Mouse (Mus musculus) lung, embryonic 15.5 days (tissue): ENCODE results near the gene Cgnl1. TPM values are rescaled to one million over a fixed set of nuclear protein-coding genes. Genes with fewer than 3 reads are reported as not detected.

Source experiments
- ATAC-seq: fragments of 200-750 bp; cut with Nextera tagmentation; 2 replicates; pipeline ENCODE4 v1.8.0; 2017; ENCODE audit warnings: moderate number of reproducible peaks, borderline replicate concordance; ENCODE audit not compliant: low FRiP score, low TSS enrichment; ENCODE audit errors: extremely low read depth
- H3K27ac ChIP-seq: fragments of 300-500 bp; sonication (generic); 2 replicates; pipeline ENCODE4 v1.5.1; 2015; ENCODE audit warnings: moderate library complexity, mild to moderate bottlenecking, inconsistent platforms
- H3K27me3 ChIP-seq: fragments of 300-500 bp; sonication (generic); 2 replicates; pipeline ENCODE4 v1.6.1; 2015; ENCODE audit warnings: inconsistent platforms
- H3K36me3 ChIP-seq: fragments of 300-500 bp; sonication (generic); 2 replicates; pipeline ENCODE4 v1.6.1; 2015; ENCODE audit warnings: inconsistent platforms
- H3K4me1 ChIP-seq: fragments of 300-500 bp; sonication (generic); 2 replicates; pipeline ENCODE4 v1.6.1; 2015; ENCODE audit warnings: inconsistent platforms
- H3K4me2 ChIP-seq: fragments of 300-500 bp; sonication (generic); 2 replicates; pipeline ENCODE4 v1.6.1; 2015; ENCODE audit warnings: inconsistent platforms, mild to moderate bottlenecking, moderate library complexity
- H3K4me3 ChIP-seq: fragments of 300-500 bp; sonication (generic); 2 replicates; pipeline ENCODE4 v1.5.1; 2015; ENCODE audit warnings: mild to moderate bottlenecking, inconsistent platforms
- H3K9ac ChIP-seq: fragments of 300-500 bp; sonication (generic); 2 replicates; pipeline ENCODE4 v1.6.1; 2015; ENCODE audit warnings: inconsistent platforms
- H3K9me3 ChIP-seq: fragments of 300-500 bp; sonication (generic); 2 replicates; pipeline ENCODE4 v1.6.1; 2016; ENCODE audit warnings: inconsistent platforms
- WGBS: fragments of 180-500 bp; shearing (Covaris S2); methylation state at CpG from one replicate; pipeline ENCODE4 v1.1.7; 2015; 5-methylcytosine and 5-hydroxymethylcytosine counted together
- polyA plus RNA-seq: library from polyadenylated mRNA; unstranded; fragments of >200 nt; fragmentation: Nextera tagmentation; extraction: Ambion mirVana; gene quantifications from 2 replicates; pipeline ENCODE4 v1.2.1, GENCODE M21; 2015

Cgnl1 gene
- polyA plus RNA-seq, 1 experiment from 2014 or later = 20.2 TPM

DNA sequence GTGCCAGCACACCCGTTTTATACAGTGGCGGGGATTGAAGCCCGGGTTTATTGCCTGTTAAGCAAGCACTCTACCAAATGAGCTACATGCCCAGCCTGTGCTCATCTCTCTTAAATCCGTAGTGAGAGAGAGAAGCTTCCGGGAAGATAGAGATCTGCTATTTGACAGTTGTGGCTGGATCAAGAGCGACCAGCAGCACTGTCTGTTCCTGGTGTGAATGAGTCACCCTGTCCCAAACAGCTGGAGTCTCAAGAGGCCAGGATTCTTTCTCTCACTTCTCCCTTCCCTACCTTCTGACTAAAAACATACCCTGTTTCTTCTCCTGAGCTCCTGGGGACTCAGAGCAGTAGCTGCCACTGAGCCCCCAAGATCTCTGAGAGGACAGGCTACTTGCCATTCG, 63.4 kb downstream of the Cgnl1 start:
- 81% methylated on average over 7 of the region's 7 CpGs for WGBS
- H3K27me3 ChIP-seq = no peaks in the 10 kb centered on the region
- H3K27ac ChIP-seq = no peak overlapping the region
- no peak overlapping the region for H3K4me3 ChIP-seq
- no peaks in the 10 kb centered on the region for H3K9me3 ChIP-seq
- H3K36me3 ChIP-seq = peaks cover 8% of the 10 kb centered on the region; the same call in 1 of the 2 replicates
- no peak overlapping the region for H3K4me2 ChIP-seq
- no peak for ATAC-seq
- H3K9ac ChIP-seq = no peak overlapping the region
- H3K4me1 ChIP-seq = peaks cover 13% of the 10 kb centered on the region

DNA sequence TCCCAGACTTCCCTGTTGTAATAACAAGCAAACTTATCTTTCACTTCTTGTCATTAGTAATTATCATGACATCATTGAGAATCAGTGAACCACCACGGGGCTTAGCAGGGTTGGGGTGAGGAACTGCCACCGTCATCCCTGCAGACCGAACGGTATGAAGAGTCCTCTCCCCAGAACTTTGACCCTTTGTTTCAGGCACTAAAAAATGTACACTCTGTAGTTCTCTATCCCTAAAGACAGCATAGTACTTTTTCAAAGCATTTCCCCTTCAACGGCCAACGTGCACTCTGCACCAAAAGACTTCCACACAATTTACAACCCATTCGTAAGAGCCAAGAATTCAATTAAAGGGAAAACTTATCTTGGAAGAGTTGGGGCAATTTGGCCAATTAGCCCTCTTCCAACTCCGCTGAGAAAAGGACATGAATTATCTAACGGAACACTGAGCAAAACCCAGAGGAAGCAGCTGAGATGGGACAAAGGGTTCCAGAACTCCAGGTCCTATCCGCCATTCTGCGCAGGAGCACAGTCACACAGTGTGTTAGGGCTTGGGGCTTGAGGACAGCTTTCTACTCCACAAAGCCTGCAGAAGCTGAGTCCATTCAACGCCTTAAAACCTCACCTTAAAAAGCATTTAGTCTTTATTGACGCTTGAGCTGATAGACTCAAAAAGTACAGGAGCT, 66.9 kb downstream of the Cgnl1 start:
- peaks cover 8% of the 10 kb centered on the region; the same call in 1 of the 2 replicates for H3K36me3 ChIP-seq
- H3K4me3 ChIP-seq = no peak overlapping the region
- no peaks in the 10 kb centered on the region for H3K9me3 ChIP-seq
- ATAC-seq = no peak
- H3K27ac ChIP-seq = no peak overlapping the region
- H3K4me2 ChIP-seq = no peak overlapping the region
- 77% methylated on average over 13 of the region's 13 CpGs for WGBS
- no peak overlapping the region for H3K9ac ChIP-seq
- H3K4me1 ChIP-seq = peaks cover 4% of the 10 kb centered on the region; the same call in 1 of the 2 replicates
- no peaks in the 10 kb centered on the region for H3K27me3 ChIP-seq

GRCm38 (mm10) chr9:71699087-71699486, 72.3 kb downstream of the Cgnl1 start:
- ATAC-seq = no peak
- H3K9ac ChIP-seq = no peak overlapping the region

GRCm38 (mm10) chr9:71698116-71698515, 73.3 kb downstream of the Cgnl1 start:
- no peak overlapping the region for H3K4me2 ChIP-seq
- no peaks in the 10 kb centered on the region for H3K36me3 ChIP-seq
- H3K27ac ChIP-seq = no peak overlapping the region
- WGBS = 79% methylated on average over 3 of the region's 3 CpGs
- no peak for ATAC-seq
- H3K4me1 ChIP-seq = peaks cover 15% of the 10 kb centered on the region
- no peak overlapping the region for H3K9ac ChIP-seq
- no peaks in the 10 kb centered on the region for H3K27me3 ChIP-seq
- no peaks in the 10 kb centered on the region for H3K9me3 ChIP-seq
- no peak overlapping the region for H3K4me3 ChIP-seq

More at GRCm38 (mm10) chr9:71699087-71699486, 72.3 kb downstream of the Cgnl1 start:
- Histone ChIP-seq H3K9me3 (no peaks in the 10 kb centered on the region), H3K27ac (no peak overlapping the region), H3K4me1 (peaks cover 11% of the 10 kb centered on the region), H3K36me3 (no peaks in the 10 kb centered on the region), H3K4me3 (no peak overlapping the region), H3K27me3 (no peaks in the 10 kb centered on the region), H3K4me2 (no peak overlapping the region)
- 83% methylated on average over 5 of the region's 5 CpGs for WGBS

DNA sequence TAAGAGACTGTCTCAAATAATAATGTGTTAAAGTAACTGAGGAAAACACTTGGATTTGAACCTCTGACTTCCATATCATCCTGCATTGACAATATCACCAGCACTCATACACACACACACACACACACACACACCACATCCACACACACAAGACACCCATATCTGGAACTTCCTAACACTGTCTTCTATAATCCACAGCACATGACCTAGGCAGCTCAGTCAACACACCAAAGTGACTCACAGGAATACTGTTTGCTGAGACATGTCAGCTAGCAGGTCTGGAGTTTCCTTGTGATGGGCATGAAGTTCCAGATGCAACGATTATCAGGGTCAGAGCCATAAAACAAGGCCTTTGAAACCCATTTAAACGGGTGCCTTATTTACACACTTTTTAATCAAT, 74.2 kb downstream of the Cgnl1 start:
- Histone ChIP-seq H3K27ac (no peak overlapping the region), H3K27me3 (no peaks in the 10 kb centered on the region), H3K4me3 (no peak overlapping the region), H3K9ac (no peak overlapping the region), H3K4me2 (no peak overlapping the region), H3K4me1 (peaks cover 15% of the 10 kb centered on the region), H3K36me3 (no peaks in the 10 kb centered on the region), H3K9me3 (no peaks in the 10 kb centered on the region)
- ATAC-seq = no peak
- WGBS = 73% methylated on average over 2 of the region's 2 CpGs

DNA sequence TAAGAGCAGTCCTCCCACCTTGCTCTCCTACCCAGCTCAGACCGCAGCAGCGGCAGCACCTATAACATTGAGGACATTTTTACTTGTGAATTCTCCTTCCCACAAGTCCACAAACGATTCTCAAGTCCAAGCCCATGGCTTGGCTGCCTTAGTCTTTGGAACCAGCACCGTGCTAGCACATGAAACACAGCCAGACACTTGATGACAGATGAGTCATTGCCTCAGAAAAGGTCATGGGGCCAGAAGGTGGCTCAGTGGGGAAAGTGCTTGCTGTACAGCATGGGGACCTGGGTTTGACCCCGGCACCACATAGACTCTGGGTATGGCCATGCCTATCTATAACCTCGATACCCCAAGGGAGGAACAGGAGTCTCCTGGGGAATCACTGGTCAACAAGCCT, 74.6 kb downstream of the Cgnl1 start:
- no peak for ATAC-seq

DNA sequence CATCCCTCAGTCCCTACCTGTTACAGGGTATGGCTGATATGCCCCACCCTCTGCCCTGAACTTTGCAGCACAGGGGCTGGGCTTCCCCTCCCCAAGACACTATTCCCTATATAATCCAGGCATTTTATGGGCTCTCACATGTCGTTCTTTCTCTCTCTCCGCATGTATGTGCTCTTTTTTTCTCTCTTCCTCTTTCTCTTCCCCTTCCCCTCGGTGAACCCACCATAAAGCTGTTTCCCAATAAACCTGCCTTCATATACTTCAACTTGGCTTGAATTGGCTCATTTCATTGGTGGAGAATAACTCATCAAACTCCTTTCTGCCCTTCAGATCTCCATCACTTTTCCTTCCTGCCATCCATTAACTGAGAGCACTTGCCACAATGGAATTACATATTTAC, 76.3 kb downstream of the Cgnl1 start:
- H3K9me3 ChIP-seq = no peaks in the 10 kb centered on the region
- H3K4me1 ChIP-seq = peaks cover 17% of the 10 kb centered on the region
- 71% methylated on average over 3 of the region's 3 CpGs for WGBS
- H3K27ac ChIP-seq = no peak overlapping the region
- no peak for ATAC-seq
- no peak overlapping the region for H3K4me3 ChIP-seq
- H3K36me3 ChIP-seq = no peaks in the 10 kb centered on the region
- no peak overlapping the region for H3K4me2 ChIP-seq
- no peak overlapping the region for H3K9ac ChIP-seq
- no peaks in the 10 kb centered on the region for H3K27me3 ChIP-seq

More for the DNA sequence above, 74.6 kb downstream of the Cgnl1 start:
- Histone ChIP-seq H3K4me2 (no peak overlapping the region), H3K4me1 (peaks cover 15% of the 10 kb centered on the region), H3K27ac (no peak overlapping the region), H3K36me3 (no peaks in the 10 kb centered on the region), H3K9me3 (no peaks in the 10 kb centered on the region), H3K9ac (no peak overlapping the region), H3K4me3 (no peak overlapping the region), H3K27me3 (no peaks in the 10 kb centered on the region)
- 68% methylated on average over 6 of the region's 6 CpGs for WGBS

- Histone ChIP-seq H3K9ac (no peak overlapping the region), H3K9me3 (no peaks in the 10 kb centered on the region), H3K4me1 (peaks cover 23% of the 10 kb centered on the region), H3K27ac (no peak overlapping the region), H3K36me3 (no peaks in the 10 kb centered on the region), H3K4me2 (no peak overlapping the region), H3K27me3 (no peaks in the 10 kb centered on the region), H3K4me3 (no peak overlapping the region)
- 13% methylated on average over 4 of the region's 4 CpGs for WGBS
- no peak for ATAC-seq
Measured at GRCm38 (mm10) chr9:71694223-71694622, 77.2 kb downstream of the Cgnl1 start.

DNA sequence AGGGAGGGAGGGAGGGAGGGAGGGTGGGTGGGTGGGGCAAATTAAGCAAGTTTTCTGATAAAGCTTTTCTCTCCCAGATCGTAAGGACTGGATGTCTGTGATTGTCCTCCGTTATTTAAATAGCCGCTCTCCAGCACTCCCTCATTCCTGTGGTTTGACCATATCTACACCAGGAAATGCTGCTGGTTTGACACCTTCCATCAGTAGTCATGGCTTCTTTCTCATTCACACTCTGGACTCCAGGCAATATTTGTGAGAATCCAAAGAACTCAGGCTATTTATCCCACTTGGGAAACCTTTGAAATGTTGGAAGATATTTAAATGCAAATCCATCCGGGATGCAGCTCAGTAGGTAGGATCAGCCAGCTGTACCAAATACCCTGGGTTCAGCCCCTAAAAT, 77.6 kb downstream of the Cgnl1 start:
- H3K27me3 ChIP-seq = no peaks in the 10 kb centered on the region
- no peak overlapping the region for H3K4me2 ChIP-seq
- no peak overlapping the region for H3K27ac ChIP-seq
- no peaks in the 10 kb centered on the region for H3K36me3 ChIP-seq
- H3K4me3 ChIP-seq = no peak overlapping the region
- no peak for ATAC-seq
- 56% methylated on average over 4 of the region's 4 CpGs for WGBS
- H3K4me1 ChIP-seq = peaks cover 23% of the 10 kb centered on the region
- H3K9me3 ChIP-seq = no peaks in the 10 kb centered on the region
- H3K9ac ChIP-seq = no peak overlapping the region

DNA sequence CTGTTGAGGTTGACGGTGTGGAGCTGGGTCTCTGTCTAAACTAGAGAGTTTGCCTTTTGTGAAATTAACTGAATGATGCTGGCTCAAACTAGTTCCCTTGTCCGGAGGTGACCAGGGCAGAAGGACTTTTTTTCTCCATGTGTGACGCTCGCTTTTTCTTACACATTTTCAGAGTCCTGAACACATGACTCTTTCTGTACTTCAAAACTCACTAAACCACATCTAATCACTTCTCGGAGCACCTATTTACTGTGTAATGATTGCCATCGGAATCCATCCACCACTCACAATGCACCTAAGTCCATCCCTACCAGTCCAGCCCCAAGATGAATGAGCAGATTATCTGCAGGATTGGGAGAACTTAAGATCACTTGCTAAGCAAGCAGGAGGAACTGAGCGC, 79.2 kb downstream of the Cgnl1 start:
- Histone ChIP-seq H3K36me3 (no peaks in the 10 kb centered on the region), H3K9me3 (no peaks in the 10 kb centered on the region), H3K9ac (no peak overlapping the region), H3K4me1 (peaks cover 23% of the 10 kb centered on the region), H3K4me3 (no peak overlapping the region), H3K27me3 (no peaks in the 10 kb centered on the region), H3K4me2 (no peak overlapping the region), H3K27ac (no peak overlapping the region)
- no peak for ATAC-seq
- WGBS = 92% methylated on average over 7 of the region's 7 CpGs

DNA sequence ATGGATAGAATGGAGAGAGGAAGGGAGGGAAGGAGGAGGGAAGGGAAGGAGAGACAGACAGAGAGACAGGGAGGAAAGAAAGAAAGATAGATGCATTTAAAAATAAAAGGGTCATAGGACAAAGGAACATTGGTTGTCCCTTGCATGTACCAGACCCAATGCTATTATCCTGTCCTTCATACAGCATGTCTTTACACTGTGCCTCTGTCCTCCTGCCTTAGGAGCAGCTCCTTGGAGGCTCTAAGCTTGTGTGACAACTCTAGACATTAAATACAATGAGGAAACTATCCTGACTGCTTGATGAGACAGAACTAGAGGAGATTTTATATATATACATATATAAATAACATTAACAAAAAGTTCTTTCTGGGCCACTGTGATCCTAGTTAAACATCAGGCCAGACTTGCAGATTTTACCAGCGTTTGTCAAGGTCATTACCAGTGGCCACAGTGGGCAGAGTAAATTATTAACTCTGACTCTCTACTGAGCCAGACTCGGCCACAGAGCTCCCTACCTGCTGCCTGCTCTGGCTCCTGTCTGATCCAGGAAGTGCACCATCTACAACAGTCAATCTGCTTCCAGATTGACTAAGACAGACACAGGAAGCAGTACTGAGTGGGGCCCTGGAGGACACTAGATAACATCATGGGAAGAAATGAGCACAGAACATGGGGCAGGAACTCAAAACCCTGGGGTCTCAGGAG, 81.9 kb downstream of the Cgnl1 start:
- no peaks in the 10 kb centered on the region for H3K27me3 ChIP-seq
- WGBS = 32% methylated on average over 2 of the region's 2 CpGs
- H3K4me3 ChIP-seq = no peak overlapping the region
- no peaks in the 10 kb centered on the region for H3K9me3 ChIP-seq
- no peak for ATAC-seq
- H3K27ac ChIP-seq = peak overlapping the region; percentile 39; the same call in 1 of the 2 replicates
- H3K9ac ChIP-seq = no peak overlapping the region
- H3K4me1 ChIP-seq = peaks cover 16% of the 10 kb centered on the region
- H3K36me3 ChIP-seq = no peaks in the 10 kb centered on the region
- no peak overlapping the region for H3K4me2 ChIP-seq

DNA sequence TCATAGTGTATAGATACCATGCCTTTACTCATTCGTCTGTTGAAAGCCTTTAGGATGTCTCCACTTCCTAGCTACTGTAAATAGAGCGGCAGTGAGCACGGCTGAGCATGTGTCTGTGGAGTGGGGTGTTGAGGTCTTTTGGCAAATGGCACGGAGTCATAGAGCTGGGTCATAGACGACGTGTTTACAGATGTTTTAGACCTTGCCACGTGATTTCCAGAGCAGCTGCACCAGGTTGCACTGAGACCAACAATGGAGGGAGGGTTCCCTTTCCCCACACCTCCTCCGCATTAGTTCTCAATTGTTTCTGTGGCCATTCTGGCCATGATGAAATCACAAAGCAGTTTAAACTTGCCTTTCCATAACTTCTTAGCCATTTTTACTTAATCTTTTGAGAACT, 84.9 kb downstream of the Cgnl1 start:
- 63% methylated on average over 8 of the region's 8 CpGs for WGBS
- Histone ChIP-seq H3K36me3 (no peaks in the 10 kb centered on the region), H3K4me1 (peaks cover 8% of the 10 kb centered on the region; the same call in 1 of the 2 replicates), H3K4me2 (no peak overlapping the region), H3K9me3 (no peaks in the 10 kb centered on the region), H3K9ac (no peak overlapping the region), H3K4me3 (no peak overlapping the region), H3K27ac (no peak overlapping the region), H3K27me3 (no peaks in the 10 kb centered on the region)
- no peak for ATAC-seq
